Mouse (Mus musculus): ENCODE data around the gene Cmtm2b. TPM values are rescaled to one million over a fixed set of nuclear protein-coding genes. Genes with fewer than 3 reads are reported as not detected.

The Cmtm2b gene
- 1,284 TPM for polyA plus RNA-seq (2014; fragmentation: Illumina TruSeq; extraction: RNeasy Lipid Tissue Mini Kit (QIAGEN cat#74804); ENCODE audit: low read depth, low replicate concordance)

DNA sequence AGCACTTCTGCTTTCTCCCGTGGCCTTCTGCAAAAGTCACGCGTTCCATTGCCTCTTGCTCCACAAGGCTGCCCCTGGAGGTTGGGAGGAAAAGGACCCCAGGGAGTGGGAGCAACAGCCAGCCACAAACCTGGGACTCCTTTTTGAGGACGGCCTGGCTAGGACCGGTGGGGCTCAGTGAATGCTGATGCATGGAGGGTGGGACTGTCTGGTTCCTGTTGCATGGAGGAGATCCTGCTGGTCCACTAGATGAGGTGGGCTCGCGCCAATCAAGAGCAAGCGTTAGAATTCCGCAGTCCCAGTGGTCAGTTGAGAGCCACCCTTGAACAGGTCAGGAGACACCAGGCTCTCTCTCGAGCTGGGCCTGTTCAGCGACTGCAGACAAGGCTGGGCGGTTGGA, at the start of gene Cmtm2b:
TSS of gene Cmtm2b (plus strand) at position 301 of the 400 bp plus-strand sequence.

DNA sequence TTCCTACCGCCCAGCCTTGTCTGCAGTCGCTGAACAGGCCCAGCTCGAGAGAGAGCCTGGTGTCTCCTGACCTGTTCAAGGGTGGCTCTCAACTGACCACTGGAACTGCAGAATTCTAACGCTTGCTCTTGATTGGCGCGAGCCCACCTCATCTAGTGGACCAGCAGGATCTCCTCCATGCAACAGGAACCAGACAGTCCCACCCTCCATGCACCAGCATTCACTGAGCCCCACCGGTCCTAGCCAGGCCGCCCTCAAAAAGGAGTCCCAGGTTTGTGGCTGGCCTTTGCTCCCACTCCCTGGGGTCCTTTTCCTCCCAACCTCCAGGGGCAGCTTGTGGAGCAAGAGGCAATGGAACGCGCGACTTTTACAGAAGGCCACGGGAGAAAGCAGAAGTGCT, 28.9 kb upstream of the Cmtm2b start, which contains the start of gene Cmtm2a:
TSS of gene Cmtm2a (minus strand) at position 101 of the 400 bp plus-strand sequence.

GRCm38 (mm10) chr8:104309441-104310155, 12.4 kb upstream of the Cmtm2b start, which contains the start of the genes Gm45711 and Cmtm1:
Gene Gm45711 (minus strand): TSS chr8:104310081.
Gene Cmtm1 (minus strand): TSS chr8:104310145.

DNA sequence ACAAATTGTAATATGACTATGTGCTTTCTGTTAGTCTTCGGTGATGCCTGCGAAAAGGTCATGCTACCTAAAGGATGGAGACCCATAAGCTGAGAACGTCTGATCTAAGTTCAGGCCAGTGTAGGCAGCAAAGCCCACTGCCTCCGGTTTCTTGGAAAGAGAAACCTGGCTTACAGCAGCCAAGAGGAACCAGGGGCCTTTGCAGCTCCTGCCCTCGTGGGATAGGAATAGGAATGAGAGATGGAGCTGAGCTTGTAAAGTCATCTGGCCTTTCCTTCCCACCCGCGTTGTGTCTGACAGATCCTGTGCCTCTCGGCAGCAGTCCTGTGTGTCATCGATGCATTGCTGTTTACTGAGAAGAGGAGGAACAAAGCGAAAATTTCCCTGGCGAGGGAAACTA, 763 bp upstream of the Cmtm2b start, which contains the start of gene Gm11020:
TSS of gene Gm11020 (plus strand) at position 301 of the 400 bp plus-strand sequence.

DNA sequence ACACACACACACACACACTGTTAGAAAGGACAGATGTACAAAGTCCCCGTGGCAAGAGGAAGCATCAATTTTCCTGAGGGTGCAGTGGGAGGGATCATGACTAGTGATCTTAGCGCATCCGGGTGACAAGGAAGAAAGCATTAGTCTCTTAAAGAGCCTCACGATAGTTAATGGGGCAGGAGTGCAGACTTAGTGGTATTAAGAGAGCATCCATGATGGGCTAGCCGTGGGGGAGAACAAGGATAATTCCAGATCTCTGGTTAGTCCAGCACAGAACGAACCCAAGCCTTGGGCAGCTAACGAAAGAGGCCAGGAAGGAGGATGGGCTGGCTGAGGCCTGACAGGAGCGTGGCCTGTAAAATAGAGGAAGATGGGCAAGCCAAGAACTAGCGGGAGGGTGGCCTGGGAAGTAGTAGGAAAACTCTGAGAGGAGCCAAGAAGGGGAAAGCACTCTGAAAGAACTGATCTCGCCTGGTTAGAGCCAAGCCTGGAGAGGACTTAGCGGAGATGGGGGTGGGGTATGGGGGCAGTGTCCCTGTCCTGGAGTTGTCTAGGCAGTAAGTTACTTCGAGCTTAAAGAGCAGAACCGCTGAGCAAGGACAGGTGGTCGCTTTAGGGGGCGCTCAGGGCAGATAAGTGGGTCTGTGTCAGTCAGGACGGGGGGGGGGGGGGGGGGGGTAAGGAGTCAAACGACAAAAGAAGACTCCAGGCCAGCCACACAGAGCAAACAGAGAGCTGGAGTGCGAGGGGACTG, 17.4 kb downstream of the Cmtm2b start, which contains the start of gene Cmtm3:
TSS of gene Cmtm3 (plus strand) at position 182 of the 754 bp plus-strand sequence.

Other genes with a start within 250 kb of the Cmtm2b start
- gene Cdh5, start 220.6 kb upstream of the Cmtm2b start, polyA plus RNA-seq (2014; fragmentation: Illumina TruSeq; extraction: RNeasy Lipid Tissue Mini Kit (QIAGEN cat#74804); ENCODE audit: low read depth, low replicate concordance): 1.2 TPM
- 3.5 TPM for gene Bean1, start 151.8 kb upstream of the Cmtm2b start, polyA plus RNA-seq (2014; fragmentation: Illumina TruSeq; extraction: RNeasy Lipid Tissue Mini Kit (QIAGEN cat#74804); ENCODE audit: low read depth, low replicate concordance)
- gene Tk2, start 73.7 kb upstream of the Cmtm2b start, polyA plus RNA-seq (2014; fragmentation: Illumina TruSeq; extraction: RNeasy Lipid Tissue Mini Kit (QIAGEN cat#74804); ENCODE audit: low read depth, low replicate concordance): 8.8 TPM
- 279 TPM for gene Cklf, start 71.4 kb upstream of the Cmtm2b start, polyA plus RNA-seq (2014; fragmentation: Illumina TruSeq; extraction: RNeasy Lipid Tissue Mini Kit (QIAGEN cat#74804); ENCODE audit: low read depth, low replicate concordance)
- gene Cmtm2a, start 29.0 kb upstream of the Cmtm2b start, polyA plus RNA-seq (2014; fragmentation: Illumina TruSeq; extraction: RNeasy Lipid Tissue Mini Kit (QIAGEN cat#74804); ENCODE audit: low read depth, low replicate concordance): 2,269 TPM
- 29.6 TPM for gene Gm45711, start 12.1 kb upstream of the Cmtm2b start, polyA plus RNA-seq (2014; fragmentation: Illumina TruSeq; extraction: RNeasy Lipid Tissue Mini Kit (QIAGEN cat#74804); ENCODE audit: low read depth, low replicate concordance)
- gene Cmtm1, start 12.1 kb upstream of the Cmtm2b start, polyA plus RNA-seq (2014; fragmentation: Illumina TruSeq; extraction: RNeasy Lipid Tissue Mini Kit (QIAGEN cat#74804); ENCODE audit: low read depth, low replicate concordance): 0.92 TPM
- not detected for gene Gm11020, start 663 bp upstream of the Cmtm2b start, polyA plus RNA-seq (2014; fragmentation: Illumina TruSeq; extraction: RNeasy Lipid Tissue Mini Kit (QIAGEN cat#74804); ENCODE audit: low read depth, low replicate concordance)
- gene Cmtm3, start 17.2 kb downstream of the Cmtm2b start, polyA plus RNA-seq (2014; fragmentation: Illumina TruSeq; extraction: RNeasy Lipid Tissue Mini Kit (QIAGEN cat#74804); ENCODE audit: low read depth, low replicate concordance): 4.6 TPM
- gene Cmtm4, start 73.6 kb downstream of the Cmtm2b start, polyA plus RNA-seq (2014; fragmentation: Illumina TruSeq; extraction: RNeasy Lipid Tissue Mini Kit (QIAGEN cat#74804); ENCODE audit: low read depth, low replicate concordance): 2.7 TPM
- gene Dync1li2, start 120.8 kb downstream of the Cmtm2b start, polyA plus RNA-seq (2014; fragmentation: Illumina TruSeq; extraction: RNeasy Lipid Tissue Mini Kit (QIAGEN cat#74804); ENCODE audit: low read depth, low replicate concordance): 146 TPM
- gene Terb1, start 187.7 kb downstream of the Cmtm2b start, polyA plus RNA-seq (2014; fragmentation: Illumina TruSeq; extraction: RNeasy Lipid Tissue Mini Kit (QIAGEN cat#74804); ENCODE audit: low read depth, low replicate concordance): 65.7 TPM
- gene Nae1, start 212.4 kb downstream of the Cmtm2b start, polyA plus RNA-seq (2014; fragmentation: Illumina TruSeq; extraction: RNeasy Lipid Tissue Mini Kit (QIAGEN cat#74804); ENCODE audit: low read depth, low replicate concordance): 267 TPM
- gene Car7, start 212.5 kb downstream of the Cmtm2b start, polyA plus RNA-seq (2014; fragmentation: Illumina TruSeq; extraction: RNeasy Lipid Tissue Mini Kit (QIAGEN cat#74804); ENCODE audit: low read depth, low replicate concordance): 0.28 TPM